Mouse (Mus musculus) granulocyte monocyte progenitor cell, adult 5-6 weeks (primary cell): ENCODE data around the gene Chrna3. TPM values are rescaled to one million over a fixed set of nuclear protein-coding genes. Genes with fewer than 3 reads are reported as not detected.

Source experiments
- ATAC-seq: replicated peaks from 2 replicates; pipeline ENCODE4 v1.8.0; 2016; ENCODE audit warnings: mild to moderate bottlenecking, moderate TSS enrichment, inconsistent platforms; ENCODE audit not compliant: poor library complexity, severe bottlenecking
- total RNA-seq, 2 experiments: library from RNA; stranded (forward) in 1 of 2; stranded (reverse) in 1 of 2; fragments of 200-712, 200-1000 nt in 1 of 2; fragments of >200 nt in 1 of 2; fragmentation: Nextera tagmentation in 1 of 2; gene quantifications; 2 replicates each; pipeline ENCODE4 v1.2.3; 2014 to 2017

Gene Chrna3
- total RNA-seq, 2 experiments from 2014 or later: not detected

DNA sequence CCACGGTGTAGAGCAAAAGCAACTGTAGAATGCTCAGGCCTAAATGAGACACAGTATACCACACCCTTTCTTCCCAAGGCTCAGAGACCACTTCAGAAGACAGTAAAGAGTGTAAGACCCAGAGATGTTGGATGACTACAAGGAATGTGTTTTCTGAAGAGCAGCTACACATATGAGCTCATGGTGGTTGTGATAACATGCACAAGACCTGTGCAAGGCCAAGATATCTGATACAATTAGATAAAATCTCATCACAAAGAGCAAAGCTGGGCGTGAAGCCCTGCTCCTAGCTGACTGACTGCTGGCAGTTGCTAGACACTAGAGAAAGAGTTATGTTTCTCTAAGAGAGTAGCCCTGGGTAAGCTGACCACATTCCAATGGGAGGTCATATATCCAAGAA lies 16.7 kb downstream of the Chrna3 start:
- no peak for ATAC-seq

- ATAC-seq: no peak
These were observed 22.8 kb downstream of the Chrna3 start for GRCm38 (mm10) chr9:55003609-55004008.

DNA sequence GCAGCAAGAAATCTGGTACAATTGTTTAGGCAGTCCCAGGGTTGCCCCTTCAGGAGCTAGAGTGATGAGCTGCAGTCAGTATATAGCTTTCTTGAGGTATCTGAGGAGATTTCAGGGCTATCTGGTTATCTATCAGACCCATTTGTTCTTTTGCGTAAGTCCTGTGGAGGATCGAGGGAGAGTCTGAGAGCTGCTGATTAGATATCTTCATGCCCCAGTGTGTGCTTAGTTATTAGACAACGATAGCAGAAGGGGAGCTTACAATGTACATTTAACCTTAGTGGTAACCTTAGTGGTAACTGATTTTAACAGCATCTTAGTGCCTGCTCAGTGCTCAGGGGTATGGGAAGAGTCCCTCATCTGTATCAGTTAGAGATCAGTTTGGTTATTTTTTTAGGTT lies 30.7 kb downstream of the Chrna3 start:
- no peak for ATAC-seq

GRCm38 (mm10) chr9:54994381-54994780 lies 32.0 kb downstream of the Chrna3 start:
- ATAC-seq: no peak

DNA sequence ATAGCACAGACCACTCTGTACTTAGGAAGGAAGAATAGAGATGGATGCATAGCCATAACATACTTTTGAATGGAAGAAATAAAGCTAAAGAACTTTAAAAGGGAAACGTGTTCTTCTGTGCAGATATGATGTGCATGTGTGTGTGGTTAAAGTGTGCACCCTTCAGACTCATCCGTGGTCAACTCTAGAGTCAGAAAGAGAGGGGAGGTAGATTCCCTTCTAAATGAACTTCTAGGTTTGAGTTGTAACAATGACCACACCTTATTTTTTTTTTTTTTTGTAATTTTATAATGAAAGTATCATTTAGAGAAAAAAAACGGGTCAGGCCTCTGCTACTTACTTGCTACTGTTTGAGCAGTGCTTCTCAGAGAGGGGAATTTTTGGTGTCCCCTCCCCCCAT lies 36.0 kb downstream of the Chrna3 start:
- ATAC-seq: no peak

DNA sequence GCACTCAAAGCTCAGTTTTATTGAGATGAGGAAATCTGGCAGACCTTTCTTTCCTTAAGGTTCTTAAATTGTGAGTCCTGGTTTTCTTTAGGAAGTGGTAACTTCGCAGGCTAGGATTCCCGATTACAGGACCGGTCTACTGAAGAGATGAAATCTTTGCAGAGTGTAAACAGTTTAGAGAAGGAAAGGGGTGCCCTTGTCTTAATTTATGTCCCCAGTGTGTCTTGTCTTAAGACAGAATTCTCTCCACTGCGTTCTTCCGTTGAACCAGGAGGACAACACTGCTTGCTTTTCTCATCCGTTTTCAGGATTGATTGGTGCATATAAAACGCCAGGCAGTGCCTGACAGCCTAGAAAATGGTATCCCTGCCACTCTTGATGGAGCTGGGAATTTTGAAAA lies 44.0 kb downstream of the Chrna3 start:
- no peak for ATAC-seq

GRCm38 (mm10) chr9:54981291-54982191 lies 44.8 kb downstream of the Chrna3 start:
- peak; percentile 67 for ATAC-seq

DNA sequence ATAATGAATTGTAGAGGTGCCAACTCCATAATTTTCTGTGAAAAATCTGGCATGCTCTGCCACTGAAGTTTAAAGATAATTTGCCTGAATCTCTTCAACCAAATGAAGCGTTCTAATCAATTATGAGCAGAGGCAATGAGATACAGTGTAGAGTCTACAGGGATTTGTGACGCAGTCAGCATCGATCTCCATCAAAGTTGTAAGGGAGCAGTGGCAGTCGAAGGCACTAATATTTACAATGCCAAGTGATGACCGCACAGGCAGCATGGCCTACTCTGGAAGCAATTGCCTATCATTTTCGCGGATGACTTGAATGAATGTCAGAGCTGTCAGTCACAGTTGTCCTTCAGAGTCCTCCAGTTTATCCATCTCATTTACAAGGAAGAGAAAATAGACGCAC lies 45.7 kb downstream of the Chrna3 start, which contains the start of gene Chrna5:
Gene Chrna5, plus strand, starts transcription at position 207 of the 400 bp plus-strand sequence.
- no peak for ATAC-seq

DNA sequence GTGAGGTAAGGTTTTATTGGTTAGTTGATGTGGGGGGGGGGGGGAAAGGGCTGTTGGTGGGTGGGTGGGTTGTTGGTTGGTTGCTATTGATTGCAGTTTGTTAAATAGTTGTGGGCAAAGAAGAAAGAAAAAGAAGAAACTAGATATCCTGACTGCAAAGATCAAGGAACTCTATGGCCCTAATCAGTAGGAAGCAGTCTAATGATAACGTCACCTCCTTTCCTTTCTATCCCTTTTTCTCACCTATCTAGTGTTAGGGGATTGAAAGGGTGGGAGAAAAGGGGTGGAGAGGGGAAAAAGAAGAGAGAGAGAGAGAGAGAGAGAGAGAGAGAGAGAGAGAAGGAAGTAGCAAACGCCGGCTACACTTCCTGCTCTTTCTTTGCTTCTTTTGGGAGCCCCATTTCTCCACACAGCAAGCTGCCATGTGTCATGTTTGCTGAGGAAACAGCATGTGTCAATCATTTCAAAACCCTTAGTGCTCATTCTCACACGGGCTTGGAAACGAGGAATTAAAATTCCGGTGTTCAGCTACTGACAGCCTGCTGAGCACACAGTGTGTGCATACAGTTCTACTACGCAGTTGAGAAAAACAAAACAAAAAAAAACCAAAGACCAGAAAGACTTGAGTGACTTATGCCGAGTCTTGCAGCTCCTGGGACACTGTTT lies 56.3 kb downstream of the Chrna3 start:
- ATAC-seq: no peak; the same call in 1 of the 2 replicates

DNA sequence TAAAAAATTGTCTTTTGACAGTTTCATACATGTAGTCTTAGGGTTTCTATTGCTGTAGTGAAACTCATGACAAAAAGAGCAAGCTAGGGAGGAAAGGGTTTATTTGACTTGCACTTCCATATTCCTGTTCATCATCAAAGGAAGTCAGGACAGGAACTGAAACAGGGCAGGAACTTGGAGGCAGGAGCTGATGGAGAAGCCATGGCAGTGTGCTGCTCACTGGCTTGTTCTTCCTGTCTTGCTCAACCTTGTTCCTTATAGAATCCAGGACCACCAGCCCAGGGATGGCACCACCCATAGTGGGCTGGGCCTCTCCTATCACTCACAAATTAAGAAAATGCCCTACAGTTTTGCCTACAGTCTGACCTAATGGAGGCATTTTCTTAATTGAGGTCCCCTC lies 62.7 kb downstream of the Chrna3 start:
- ATAC-seq: peak; percentile 71

DNA sequence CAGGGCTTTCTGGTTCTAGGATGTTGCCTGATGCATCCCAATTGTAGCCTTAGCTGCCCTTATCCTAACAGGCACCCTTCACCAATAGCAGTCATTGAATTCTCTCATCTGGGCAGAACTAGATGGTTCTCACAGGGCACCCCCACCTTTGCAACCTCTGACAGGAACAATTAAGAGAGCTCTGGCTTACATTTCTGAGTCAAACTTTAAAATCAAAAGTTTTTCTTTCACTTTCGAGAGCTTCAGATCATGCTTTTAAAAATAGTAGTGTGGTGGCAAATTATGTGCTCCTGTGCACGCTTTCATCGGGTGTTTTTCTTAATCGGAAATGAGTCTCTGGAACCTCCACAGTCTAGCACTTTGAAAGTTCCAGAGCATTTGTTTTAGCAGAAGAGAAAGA lies 65.3 kb downstream of the Chrna3 start:
- ATAC-seq: no peak

Other genes starting within 250 kb of the Chrna3 start
- 31.6 and 48.7 TPM in 2 replicates for gene Ireb2, start 162.8 kb downstream of the Chrna3 start, total RNA-seq (2014; fragmentation: Nextera tagmentation)
- 24.9 and 31.9 TPM in 2 replicates for gene Ireb2, start 162.8 kb downstream of the Chrna3 start, total RNA-seq (2017)
- not detected in 2 replicates for gene Hykk, start 109.3 kb downstream of the Chrna3 start, total RNA-seq (2014; fragmentation: Nextera tagmentation)
- not detected in 2 replicates for gene Hykk, start 109.3 kb downstream of the Chrna3 start, total RNA-seq (2017)
- gene Psma4, start 75.8 kb downstream of the Chrna3 start, total RNA-seq (2014; fragmentation: Nextera tagmentation): 265 and 329 TPM in 2 replicates
- gene Psma4, start 75.8 kb downstream of the Chrna3 start, total RNA-seq (2017): 370 and 473 TPM in 2 replicates
- not detected in 2 replicates for gene AY074887, start 75.6 kb downstream of the Chrna3 start, total RNA-seq (2014; fragmentation: Nextera tagmentation)
- not detected in 2 replicates for gene AY074887, start 75.6 kb downstream of the Chrna3 start, total RNA-seq (2017)
- gene Chrna5, start 45.7 kb downstream of the Chrna3 start, total RNA-seq (2014; fragmentation: Nextera tagmentation): not detected in 2 replicates
- not detected in 2 replicates for gene Chrna5, start 45.7 kb downstream of the Chrna3 start, total RNA-seq (2017)
- gene Chrnb4, start 22.2 kb upstream of the Chrna3 start, total RNA-seq (2014; fragmentation: Nextera tagmentation): not detected in 2 replicates
- not detected in 2 replicates for gene Chrnb4, start 22.2 kb upstream of the Chrna3 start, total RNA-seq (2017)
- gene Ube2q2, start 122.3 kb upstream of the Chrna3 start, total RNA-seq (2014; fragmentation: Nextera tagmentation): 31.9 and 37.6 TPM in 2 replicates
- 46.8 and 51.0 TPM in 2 replicates for gene Ube2q2, start 122.3 kb upstream of the Chrna3 start, total RNA-seq (2017)
- gene Fbxo22, start 182.4 kb upstream of the Chrna3 start, total RNA-seq (2014; fragmentation: Nextera tagmentation): 50.3 and 51.3 TPM in 2 replicates
- 51.9 and 63.0 TPM in 2 replicates for gene Fbxo22, start 182.4 kb upstream of the Chrna3 start, total RNA-seq (2017)